Mouse (Mus musculus) erythroblast, embryonic 14.5 days (primary cell): ENCODE measurements around the gene Olfr948.

Source experiments
- GATA1 ChIP-seq: IDR thresholded peaks from 2 replicates; pipeline ENCODE4 v1.6.1; 2012; ENCODE audit warnings: low read length, inconsistent platforms, mixed read lengths
- TAL1 ChIP-seq: IDR thresholded peaks from 3 replicates; pipeline ENCODE4 v1.6.1; 2012; ENCODE audit warnings: low read length, inconsistent platforms, mixed read lengths

- TF ChIP-seq GATA1: no peak
- TF ChIP-seq TAL1: no peak
Measured at GRCm38 (mm10) chr9:39325945-39326344, at the start of gene Olfr948.
